Mouse (Mus musculus) urinary bladder, postnatal 36 days (tissue): ENCODE data around the gene Slc41a2.
A peak's percentile ranks its signal among the peaks of the same experiment; 100 is the strongest.

Experiments used
- DNase-seq, 2 experiments: peaks; one replicate each; pipeline ENCODE4 v3.0.0; 2022; ENCODE audit warnings: low spot score in 2 of 2, mixed read lengths in 1 of 2

Slc41a2 gene

GRCm38 (mm10) chr10:83228626-83229025 lies 109.1 kb downstream of the Slc41a2 start:
- DNase-seq: no peak

- no peak for DNase-seq
These were observed 112.7 kb downstream of the Slc41a2 start for GRCm38 (mm10) chr10:83224999-83225398.

GRCm38 (mm10) chr10:83220847-83221246 lies 116.8 kb downstream of the Slc41a2 start:
- no peak for DNase-seq

- DNase-seq: no peak
These were observed 117.5 kb downstream of the Slc41a2 start for GRCm38 (mm10) chr10:83220217-83220616.

GRCm38 (mm10) chr10:83219729-83220128 lies 118.0 kb downstream of the Slc41a2 start:
- DNase-seq: peak; percentile 19 to 33

- DNase-seq: no peak
These were observed 118.9 kb downstream of the Slc41a2 start for GRCm38 (mm10) chr10:83218778-83219177.

- peak in 1 of 2 experiments; percentile 19 for DNase-seq
These were observed 120.4 kb downstream of the Slc41a2 start for GRCm38 (mm10) chr10:83217256-83217655.

GRCm38 (mm10) chr10:83215559-83215958 lies 122.1 kb downstream of the Slc41a2 start:
- DNase-seq: no peak

- no peak for DNase-seq
These were observed 125.1 kb downstream of the Slc41a2 start for GRCm38 (mm10) chr10:83212618-83213017.

- no peak for DNase-seq
These were observed 126.6 kb downstream of the Slc41a2 start for GRCm38 (mm10) chr10:83210968-83211583.

GRCm38 (mm10) chr10:83210122-83210521 lies 127.6 kb downstream of the Slc41a2 start:
- no peak for DNase-seq

- no peak for DNase-seq
These were observed 128.3 kb downstream of the Slc41a2 start for GRCm38 (mm10) chr10:83209388-83209787.

GRCm38 (mm10) chr10:83208436-83208835 lies 129.2 kb downstream of the Slc41a2 start:
- DNase-seq: no peak

- no peak for DNase-seq
These were observed 134.6 kb downstream of the Slc41a2 start for GRCm38 (mm10) chr10:83202906-83203702.

- no peak for DNase-seq
These were observed 136.2 kb downstream of the Slc41a2 start for GRCm38 (mm10) chr10:83201525-83201924.

GRCm38 (mm10) chr10:83199290-83199689 lies 138.4 kb downstream of the Slc41a2 start:
- DNase-seq: no peak

- DNase-seq: no peak
These were observed 139.0 kb downstream of the Slc41a2 start for GRCm38 (mm10) chr10:83198692-83199091.

- DNase-seq: peak; percentile 38 to 64
These were observed 139.9 kb downstream of the Slc41a2 start for GRCm38 (mm10) chr10:83197690-83198336.

GRCm38 (mm10) chr10:83191982-83192381 lies 145.7 kb downstream of the Slc41a2 start:
- DNase-seq: no peak

GRCm38 (mm10) chr10:83191476-83191875 lies 146.2 kb downstream of the Slc41a2 start:
- no peak for DNase-seq

GRCm38 (mm10) chr10:83189071-83189470 lies 148.6 kb downstream of the Slc41a2 start:
- no peak for DNase-seq

- no peak for DNase-seq
These were observed 150.7 kb downstream of the Slc41a2 start for GRCm38 (mm10) chr10:83186984-83187383.

- DNase-seq: no peak
These were observed 151.5 kb downstream of the Slc41a2 start for GRCm38 (mm10) chr10:83186167-83186566.
